Mouse (Mus musculus) CH12.LX (cell line): ENCODE results near the gene Dync2h1. TPM values are rescaled to one million over a fixed set of nuclear protein-coding genes. Genes with fewer than 3 reads are reported as not detected.

Experiments
- DNase-seq: peaks from one replicate; pipeline ENCODE4 v3.0.0-alpha.2; 2013; ENCODE audit errors: extremely low read depth
- H3K27ac ChIP-seq: 2 replicates; pipeline ENCODE4 v1.5.1; 2012; ENCODE audit warnings: low read depth, mild to moderate bottlenecking, control low read depth, moderate library complexity; ENCODE audit not compliant: insufficient read depth
- H3K27me3 ChIP-seq: replicated peaks from 2 replicates; pipeline ENCODE3; 2012; ENCODE audit warnings: inconsistent platforms
- H3K36me3 ChIP-seq, 2 experiments: replicated peaks in 1 of 2; 2 replicates each; pipeline versions ENCODE3 to v1.6.1; 2012; ENCODE audit warnings: inconsistent platforms in 1 of 2, low read length in 1 of 2, mild to moderate bottlenecking in 1 of 2, mixed read lengths in 1 of 2, moderate library complexity in 1 of 2; ENCODE audit not compliant: control insufficient read depth in 1 of 2, insufficient read depth in 1 of 2
- H3K4me1 ChIP-seq, 2 experiments: 2 replicates each; pipeline ENCODE4 v1.6.1; 2012; ENCODE audit warnings: inconsistent platforms in 1 of 2, moderate library complexity in 1 of 2; ENCODE audit not compliant: insufficient read depth in 2 of 2, control insufficient read depth in 1 of 2
- H3K4me2 ChIP-seq: 2 replicates; pipeline ENCODE4 v1.6.1; 2012; ENCODE audit warnings: low read depth, mild to moderate bottlenecking, control low read depth; ENCODE audit not compliant: poor library complexity, insufficient read depth, severe bottlenecking
- H3K4me3 ChIP-seq, 3 experiments: fragments of 150-350 bp in 1 of 3; sonication (generic) in 1 of 3; replicated peaks in 1 of 3; 2 replicates each; pipeline versions ENCODE3 to v1.5.1; 2011 to 2012; ENCODE audit warnings: low read depth in 2 of 3, low read length in 2 of 3, mild to moderate bottlenecking in 2 of 3, moderate library complexity in 2 of 3, control low read depth in 1 of 3, improper control_type of control experiment in 1 of 3, inconsistent platforms in 1 of 3, mixed read lengths in 1 of 3; ENCODE audit not compliant: poor library complexity in 1 of 3
- H3K79me2 ChIP-seq: replicated peaks from 2 replicates; pipeline ENCODE4 v1.6.1; 2012; ENCODE audit warnings: mild to moderate bottlenecking, moderate library complexity; ENCODE audit not compliant: control insufficient read depth, poor library complexity, insufficient read depth, severe bottlenecking; ENCODE audit errors: extremely low read depth
- H3K9ac ChIP-seq: 2 replicates; pipeline ENCODE4 v1.6.1; 2012; ENCODE audit warnings: low read depth, mild to moderate bottlenecking, control low read depth, moderate library complexity; ENCODE audit not compliant: insufficient read depth
- H3K9me3 ChIP-seq: replicated peaks from 2 replicates; pipeline ENCODE3; 2012; ENCODE audit warnings: low read length, inconsistent platforms, mixed read lengths
- BHLHE40 ChIP-seq: IDR thresholded peaks from 2 replicates; pipeline ENCODE4 v1.6.1; 2011; ENCODE audit warnings: mild to moderate bottlenecking, low read depth, low read length, improper control_type of control experiment
- CHD1 ChIP-seq: IDR thresholded peaks from 2 replicates; pipeline ENCODE4 v1.6.1; 2012; ENCODE audit warnings: low read depth, low read length, improper control_type of control experiment, inconsistent platforms
- CTCF ChIP-seq, 2 experiments: IDR thresholded peaks in 1 of 2; conservative IDR thresholded peaks in 1 of 2; 2 replicates each; pipeline ENCODE4 v1.5.1; 2011 to 2012; ENCODE audit warnings: low read depth in 2 of 2, low read length in 2 of 2, improper control_type of control experiment in 1 of 2, inconsistent platforms in 1 of 2, mild to moderate bottlenecking in 1 of 2, moderate library complexity in 1 of 2
- E2F4 ChIP-seq: IDR thresholded peaks from 2 replicates; pipeline ENCODE4 v1.6.1; 2011; ENCODE audit warnings: low read depth, low read length, improper control_type of control experiment; ENCODE audit not compliant: insufficient replicate concordance
- ELF1 ChIP-seq: IDR thresholded peaks from 2 replicates; pipeline ENCODE4 v1.6.1; 2014; ENCODE audit warnings: low read depth, mild to moderate bottlenecking, inconsistent platforms, low read length, improper control_type of control experiment
- GABPA ChIP-seq: IDR thresholded peaks from 2 replicates; pipeline ENCODE4 v1.6.1; 2012; ENCODE audit warnings: low read depth, low read length, improper control_type of control experiment, inconsistent platforms; ENCODE audit not compliant: insufficient replicate concordance
- HCFC1 ChIP-seq: IDR thresholded peaks from 2 replicates; pipeline ENCODE4 v1.6.1; 2012; ENCODE audit warnings: low read depth, mild to moderate bottlenecking, inconsistent platforms, low read length, improper control_type of control experiment
- IRF4 ChIP-seq: IDR thresholded peaks from 2 replicates; pipeline ENCODE4 v1.6.1; 2014; ENCODE audit warnings: low read depth, mild to moderate bottlenecking, inconsistent platforms, low read length, improper control_type of control experiment
- JUN ChIP-seq: IDR thresholded peaks from 2 replicates; pipeline ENCODE4 v1.6.1; 2011; ENCODE audit warnings: low read depth, mild to moderate bottlenecking, low read length, improper control_type of control experiment, moderate library complexity; ENCODE audit not compliant: insufficient read depth
- JUND ChIP-seq: conservative IDR thresholded peaks from 2 replicates; pipeline ENCODE4 v1.6.1; 2011; ENCODE audit warnings: low read depth, low read length, improper control_type of control experiment
- KAT2A ChIP-seq: IDR thresholded peaks from 2 replicates; pipeline ENCODE4 v1.6.1; 2012; ENCODE audit warnings: low read length, improper control_type of control experiment, inconsistent platforms; ENCODE audit not compliant: insufficient replicate concordance
- MAX ChIP-seq: IDR thresholded peaks from 2 replicates; pipeline ENCODE4 v1.6.1; 2011; ENCODE audit warnings: low read length, improper control_type of control experiment
- MAZ ChIP-seq: IDR thresholded peaks from 2 replicates; pipeline ENCODE4 v1.6.1; 2012; ENCODE audit warnings: low read depth, mild to moderate bottlenecking, inconsistent platforms, low read length, improper control_type of control experiment, moderate library complexity
- MEF2A ChIP-seq: IDR thresholded peaks from 2 replicates; pipeline ENCODE4 v1.6.1; 2014; ENCODE audit warnings: low read depth, mild to moderate bottlenecking, inconsistent platforms, low read length, improper control_type of control experiment, borderline replicate concordance
- MXI1 ChIP-seq: IDR thresholded peaks from 2 replicates; pipeline ENCODE4 v1.6.1; 2011; ENCODE audit warnings: mild to moderate bottlenecking, low read depth, low read length, improper control_type of control experiment
- MYC ChIP-seq: IDR thresholded peaks from 2 replicates; pipeline ENCODE4 v1.6.1; 2011; ENCODE audit warnings: low read depth, mild to moderate bottlenecking, improper control_type of control experiment, low read length
- NELFE ChIP-seq: IDR thresholded peaks from 2 replicates; pipeline ENCODE4 v1.6.1; 2011; ENCODE audit warnings: low read depth, low read length, improper control_type of control experiment
- PAX5 ChIP-seq: IDR thresholded peaks from 2 replicates; pipeline ENCODE4 v1.6.1; 2012; ENCODE audit warnings: low read length, inconsistent platforms, mixed read lengths
- POLR2A ChIP-seq: IDR thresholded peaks from 2 replicates; pipeline ENCODE4 v1.6.1; 2011; ENCODE audit warnings: low read depth, mild to moderate bottlenecking, improper control_type of control experiment, low read length
- POLR2AphosphoS2 ChIP-seq: IDR thresholded peaks from 2 replicates; pipeline ENCODE4 v1.6.1; 2011; ENCODE audit warnings: low read depth, low read length, improper control_type of control experiment
- RAD21 ChIP-seq: IDR thresholded peaks from 2 replicates; pipeline ENCODE4 v1.6.1; 2011; ENCODE audit warnings: low read depth, mild to moderate bottlenecking, low read length, improper control_type of control experiment, moderate library complexity
- RCOR1 ChIP-seq: conservative IDR thresholded peaks from 2 replicates; pipeline ENCODE4 v1.6.1; 2012; ENCODE audit warnings: low read depth, mild to moderate bottlenecking, inconsistent platforms, low read length, improper control_type of control experiment
- TCF12 ChIP-seq: IDR thresholded peaks from 2 replicates; pipeline ENCODE4 v1.6.1; 2014; ENCODE audit warnings: low read depth, mild to moderate bottlenecking, inconsistent platforms, low read length, improper control_type of control experiment
- UBTF ChIP-seq: IDR thresholded peaks from 2 replicates; pipeline ENCODE4 v1.6.1; 2012; ENCODE audit warnings: low read depth, mild to moderate bottlenecking, inconsistent platforms, low read length, improper control_type of control experiment, moderate library complexity
- ZKSCAN1 ChIP-seq: IDR thresholded peaks from 2 replicates; pipeline ENCODE4 v1.6.1; 2012; ENCODE audit warnings: low read depth, inconsistent platforms, low read length, improper control_type of control experiment, borderline replicate concordance
- ZMIZ1 ChIP-seq: IDR thresholded peaks from 2 replicates; pipeline ENCODE4 v1.6.1; 2012; ENCODE audit warnings: low read depth, mild to moderate bottlenecking, inconsistent platforms, low read length, improper control_type of control experiment
- ZNF384 ChIP-seq: IDR thresholded peaks from 2 replicates; pipeline ENCODE4 v1.6.1; 2012; ENCODE audit warnings: low read depth, low read length, improper control_type of control experiment, inconsistent platforms
- dilution Hi-C: fragments of 300-500 bp; cut with MboI; formaldehyde crosslinking; loops from 2 replicates; pipeline ENCODE4 v1.14.3; 2020; ENCODE audit warnings: low sequenced_read_pairs; ENCODE audit not compliant: extremely low pct_unique_long_range_greater_than_20kb, extremely low pct_ligation_motif_present
- in situ Hi-C: fragments of 300-500 bp; cut with MboI; formaldehyde crosslinking; loops from 3 replicates; pipeline ENCODE4 v1.14.3; 2019; ENCODE audit warnings: low sequenced_read_pairs, low pct_ligation_motif_present, low pct_unique_long_range_greater_than_20kb, mixed read lengths
- polyA plus RNA-seq: library from polyadenylated mRNA; unstranded; fragments of >175 nt; gene quantifications from 2 replicates; pipeline ENCODE4 v1.2.1, GENCODE M21; 2012; ENCODE audit warnings: low read depth; ENCODE audit not compliant: insufficient read length
- total RNA-seq, 2 experiments: library from RNA; depleted of rRNA; stranded (reverse); fragments of 300-350 nt in 1 of 2; fragments of >200 nt in 1 of 2; gene quantifications; 2 replicates each; pipeline ENCODE4 v1.2.3; 2012 to 2014

The Dync2h1 gene
- total and polyA plus RNA-seq, 3 experiments: 2.9 to 4.9 (median 4.0) TPM

DNA sequence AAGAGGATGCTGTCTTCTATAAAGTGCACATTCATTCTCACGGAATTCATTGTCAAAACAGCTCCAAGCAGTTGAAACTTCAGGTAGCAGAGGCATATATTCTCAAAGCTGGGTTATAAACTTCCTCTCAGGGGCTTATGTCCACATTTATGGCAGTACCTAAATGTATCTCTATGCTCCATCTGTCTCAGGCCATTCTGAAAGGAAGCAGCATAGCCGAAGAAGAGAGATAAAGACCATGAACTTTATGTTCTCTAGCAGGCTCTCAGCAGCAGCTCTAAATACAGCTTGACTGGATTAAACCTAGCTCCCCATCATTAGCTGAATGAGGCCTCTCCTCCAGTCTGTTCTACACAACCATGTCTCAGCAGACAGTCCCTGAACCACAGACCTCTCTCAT lies 29.9 kb downstream of the Dync2h1 start:
- Histone ChIP-seq H3K79me2 (no peaks in the 10 kb centered on the region), H3K4me1 (peaks cover 5 to 8% of the 10 kb centered on the region in 2 experiments), H3K27ac (no peak overlapping the region), H3K36me3 (peaks cover 8 to 31% of the 10 kb centered on the region in 2 experiments), H3K9ac (no peak overlapping the region), H3K4me2 (no peak overlapping the region), H3K27me3 (no peaks in the 10 kb centered on the region), H3K4me3 (no peak overlapping the region), H3K9me3 (no peaks in the 10 kb centered on the region)
- no peak for DNase-seq
- in situ Hi-C loops: no loop called here
- TF ChIP-seq KAT2A (no peak), E2F4 (no peak), ELF1 (no peak), POLR2AphosphoS2 (no peak), IRF4 (no peak), JUND (no peak), MXI1 (no peak), BHLHE40 (no peak), CTCF (conservative IDR thresholded peaks at IDR 0.05 in 1 of 2, IDR thresholded peaks at IDR 0.05 in 1 of 2; ENCODE audit: low read depth in 2 of 2, low read length in 2 of 2) (no peak), CHD1 (no peak), PAX5 (no peak), JUN (no peak), MAX (no peak), NELFE (no peak), ZNF384 (no peak), MAZ (no peak), RAD21 (no peak), ZMIZ1 (no peak), HCFC1 (no peak), GABPA (no peak)
- dilution Hi-C loops: no loop called here

DNA sequence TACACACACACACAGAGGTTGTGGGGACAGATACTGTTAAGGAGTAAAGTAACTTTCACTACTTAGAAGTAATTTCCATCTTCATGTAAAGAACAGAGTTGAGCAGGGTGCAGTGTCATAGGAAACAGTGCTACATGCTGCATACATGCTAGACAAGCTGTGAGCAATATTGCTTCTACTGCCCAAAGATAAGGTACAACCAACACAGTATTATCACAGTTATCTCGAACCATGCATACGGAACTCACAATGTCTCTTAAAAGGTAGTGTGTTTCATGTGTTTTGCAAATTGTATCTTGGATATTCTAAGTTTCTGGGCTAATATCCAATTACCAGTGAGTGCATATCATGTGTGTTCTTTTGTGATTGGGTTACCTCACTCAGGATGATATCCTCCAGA lies 61.4 kb downstream of the Dync2h1 start:
- Histone ChIP-seq H3K27me3 (no peaks in the 10 kb centered on the region), H3K9me3 (no peaks in the 10 kb centered on the region), H3K9ac (no peak overlapping the region), H3K27ac (no peak overlapping the region), H3K79me2 (no peaks in the 10 kb centered on the region), H3K36me3 (peaks cover 6 to 14% of the 10 kb centered on the region in 2 experiments), H3K4me1 (no peaks in the 10 kb centered on the region), H3K4me2 (no peak overlapping the region), H3K4me3 (no peak overlapping the region)
- dilution Hi-C loops (no loop called here), in situ Hi-C loops (no loop called here)
- DNase-seq: no peak
- TF ChIP-seq CTCF (conservative IDR thresholded peaks at IDR 0.05 in 1 of 2, IDR thresholded peaks at IDR 0.05 in 1 of 2; ENCODE audit: low read depth in 2 of 2, low read length in 2 of 2) (no peak), RCOR1 (no peak), RAD21 (no peak), POLR2A (no peak), MYC (no peak), ZKSCAN1 (no peak), UBTF (no peak), MEF2A (no peak), TCF12 (no peak)
